Mouse (Mus musculus) kidney, postnatal 0 days (tissue): ENCODE measurements at regions not wholly inside any gene's neighbourhood (a gene's known extent, or its start where the extent isn't known, plus 50 kb on each side); places are given as distances from the start of the nearest gene placed in this dataset.

Experiments
- ATAC-seq: fragments of 200-750 bp; cut with Nextera tagmentation; replicated peaks from 2 replicates; pipeline ENCODE4 v1.8.0; 2017; ENCODE audit warnings: low read depth, moderate number of reproducible peaks, moderate TSS enrichment, moderate library complexity; ENCODE audit not compliant: low FRiP score
- DNase-seq: peaks from one replicate; pipeline ENCODE4 v3.0.0-alpha.2; 2016; ENCODE audit warnings: low spot score
- H3K27ac ChIP-seq: fragments of 300-500 bp; sonication (generic); 2 replicates; pipeline ENCODE4 v1.5.1; 2014; ENCODE audit warnings: mild to moderate bottlenecking
- H3K27me3 ChIP-seq: fragments of 300-500 bp; sonication (generic); 2 replicates; pipeline ENCODE4 v1.6.1; 2014; ENCODE audit warnings: low read length, mixed read lengths; ENCODE audit not compliant: insufficient read depth
- H3K36me3 ChIP-seq: fragments of 300-500 bp; sonication (generic); 2 replicates; pipeline ENCODE4 v1.6.1; 2014; ENCODE audit warnings: low read length, mixed read lengths; ENCODE audit not compliant: insufficient read depth
- H3K4me1 ChIP-seq: fragments of 300-500 bp; sonication (generic); replicated peaks from 2 replicates; pipeline ENCODE4 v1.6.1; 2014; ENCODE audit warnings: antibody characterized with exemption, low read length, mixed read lengths; ENCODE audit not compliant: insufficient read depth
- H3K4me2 ChIP-seq: fragments of 300-500 bp; sonication (generic); 2 replicates; pipeline ENCODE4 v1.6.1; 2014; ENCODE audit warnings: mild to moderate bottlenecking, low read length, moderate library complexity, mixed read lengths
- H3K4me3 ChIP-seq: fragments of 300-500 bp; sonication (generic); replicated peaks from 2 replicates; pipeline ENCODE4 v1.5.1; 2014; ENCODE audit warnings: low read depth, low read length
- H3K9ac ChIP-seq: fragments of 300-500 bp; sonication (generic); 2 replicates; pipeline ENCODE4 v1.6.1; 2014; ENCODE audit warnings: low read depth, low read length
- H3K9me3 ChIP-seq: fragments of 300-500 bp; sonication (generic); replicated peaks from 2 replicates; pipeline ENCODE4 v1.6.1; 2016; ENCODE audit warnings: low read length, inconsistent platforms, mixed read lengths
- CTCF ChIP-seq: IDR thresholded peaks from 2 replicates; pipeline ENCODE4 v1.5.1; 2016; ENCODE audit warnings: antibody characterized with exemption, low read depth, mild to moderate bottlenecking, moderate library complexity
- WGBS: fragments of 180-500 bp; shearing (Covaris S2); extraction: QIAGEN DNeasy Blood & Tissue Kit; methylation state at CpG from one replicate; pipeline ENCODE4 v1.1.7; 2014; 5-methylcytosine and 5-hydroxymethylcytosine counted together

DNA sequence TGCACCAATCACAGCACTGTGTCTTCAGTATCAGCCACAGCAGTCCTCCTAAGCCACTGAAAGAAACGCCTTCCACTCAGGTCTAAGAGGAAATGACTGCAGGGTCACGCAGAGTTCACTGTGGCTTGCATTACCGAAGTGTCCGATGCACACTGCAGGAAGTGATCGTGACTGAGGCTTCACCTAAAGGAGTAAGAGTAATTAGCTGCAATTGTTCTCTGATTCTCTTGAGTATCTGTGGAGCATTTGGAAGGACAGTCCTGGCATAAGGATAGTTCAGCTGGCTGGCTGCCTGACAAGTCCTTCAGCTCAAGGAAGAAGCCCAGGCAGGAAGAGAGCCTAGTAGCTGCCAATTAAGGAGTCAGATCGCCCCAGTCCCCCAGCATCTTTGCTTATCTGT is 252.2 kb upstream of the Rpl38 start:
- peak; percentile 22 for DNase-seq
- Histone ChIP-seq H3K27ac (no peak overlapping the region), H3K27me3 (no peaks in the 10 kb centered on the region), H3K36me3 (no peaks in the 10 kb centered on the region), H3K4me3 (no peak overlapping the region), H3K9me3 (no peaks in the 10 kb centered on the region), H3K4me1 (no peaks in the 10 kb centered on the region), H3K4me2 (no peak overlapping the region), H3K9ac (no peak overlapping the region)
- no peak for TF ChIP-seq CTCF
- WGBS = 51% methylated on average over 6 of the region's 6 CpGs
- ATAC-seq = no peak

DNA sequence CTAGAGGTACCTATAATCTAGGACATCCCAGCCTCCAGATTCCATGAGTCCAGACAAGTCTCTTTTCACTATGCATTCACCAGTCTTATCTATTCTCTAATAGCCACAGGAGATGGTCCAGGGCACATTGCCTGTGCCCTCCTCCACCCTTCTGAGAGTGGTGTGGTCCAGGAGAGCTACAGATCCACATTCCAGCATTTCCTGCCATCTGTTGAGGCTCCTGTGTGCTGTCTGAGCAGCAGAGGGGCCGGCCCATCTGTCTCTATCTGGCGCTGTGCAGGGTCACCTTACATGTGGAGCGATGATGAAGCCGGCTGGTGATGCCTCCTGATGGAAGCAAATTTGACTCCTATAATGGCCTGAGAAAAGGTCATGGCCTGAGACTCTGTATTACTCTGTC is 263.9 kb upstream of the Rpl38 start:
- Histone ChIP-seq H3K27me3 (no peaks in the 10 kb centered on the region), H3K36me3 (no peaks in the 10 kb centered on the region), H3K27ac (no peak overlapping the region), H3K4me3 (no peak overlapping the region), H3K9me3 (no peaks in the 10 kb centered on the region), H3K9ac (no peak overlapping the region), H3K4me2 (no peak overlapping the region), H3K4me1 (no peaks in the 10 kb centered on the region)
- DNase-seq (peak; percentile 22), ATAC-seq (no peak)
- no peak for TF ChIP-seq CTCF
- 23% methylated on average over 4 of the region's 4 CpGs for WGBS

DNA sequence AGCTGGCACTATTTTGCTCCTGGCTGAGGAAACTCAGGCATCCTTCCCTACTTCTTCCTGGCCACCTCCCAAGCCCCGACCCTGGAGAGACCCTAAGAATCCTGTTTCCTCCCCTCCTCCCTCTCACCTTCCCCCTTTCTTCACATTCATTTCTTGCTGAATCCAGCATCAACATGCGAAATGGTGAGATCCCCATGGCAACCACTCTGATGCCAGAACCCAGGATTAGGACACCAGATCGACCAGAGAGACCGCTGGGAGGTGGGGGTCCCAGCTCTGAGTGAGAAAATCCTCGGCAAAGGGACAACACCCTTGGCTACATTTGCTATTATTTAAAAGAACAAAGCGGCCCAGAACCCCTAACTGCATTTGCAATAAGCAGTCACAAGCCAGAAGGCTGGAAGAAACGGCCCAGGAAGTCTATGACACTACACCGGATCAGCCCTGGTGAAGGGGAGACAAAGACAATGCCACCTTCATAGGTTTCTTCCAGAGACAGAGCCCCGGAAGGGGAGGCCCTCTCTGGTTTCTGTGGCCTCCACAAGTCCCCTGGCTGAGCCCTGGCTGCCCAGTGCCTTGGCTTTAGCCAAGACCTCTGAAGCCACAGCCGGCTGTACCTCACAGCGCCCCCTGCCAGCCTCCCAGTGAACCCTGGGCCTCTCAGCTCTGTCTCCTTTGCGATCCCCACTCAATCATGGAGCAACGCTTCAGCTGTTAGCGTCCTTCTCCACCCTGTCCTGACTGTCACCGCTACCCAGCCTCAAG is 265.6 kb upstream of the Rpl38 start:
- ATAC-seq (no peak), DNase-seq (peak; percentile 38)
- Histone ChIP-seq H3K4me1 (no peaks in the 10 kb centered on the region), H3K9ac (no peak overlapping the region), H3K4me2 (no peak overlapping the region), H3K36me3 (no peaks in the 10 kb centered on the region), H3K27me3 (no peaks in the 10 kb centered on the region), H3K27ac (no peak overlapping the region), H3K9me3 (no peaks in the 10 kb centered on the region), H3K4me3 (no peak overlapping the region)
- TF ChIP-seq CTCF = peak; percentile 52
- WGBS = 41% methylated on average over 15 of the region's 15 CpGs

DNA sequence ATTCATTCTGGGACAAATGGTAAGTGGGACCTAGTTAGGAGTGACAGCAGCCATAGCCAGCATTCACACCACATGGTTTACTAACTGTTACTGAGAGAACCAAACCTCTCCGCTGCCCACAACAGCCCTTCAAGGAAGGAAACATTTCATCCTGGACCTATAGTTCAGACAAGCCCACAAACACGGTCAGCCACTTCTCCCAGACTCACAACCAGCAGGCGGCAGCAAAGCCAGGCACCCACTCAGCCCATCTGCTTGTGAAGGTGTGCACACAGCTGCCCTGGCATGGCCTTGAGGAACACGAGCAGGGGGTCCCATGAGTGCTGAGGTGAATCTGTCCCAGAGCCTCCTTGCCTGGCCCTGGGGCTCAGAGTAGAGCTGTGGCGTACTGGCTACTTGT is 267.6 kb upstream of the Rpl38 start:
- no peak overlapping the region for H3K9ac ChIP-seq
- no peaks in the 10 kb centered on the region for H3K27me3 ChIP-seq
- no peak for ATAC-seq
- no peak overlapping the region for H3K27ac ChIP-seq
- H3K4me3 ChIP-seq = no peak overlapping the region
- no peaks in the 10 kb centered on the region for H3K9me3 ChIP-seq
- 46% methylated on average over 5 of the region's 5 CpGs for WGBS
- H3K4me2 ChIP-seq = no peak overlapping the region
- TF ChIP-seq CTCF = peak; percentile 62
- no peak for DNase-seq
- no peaks in the 10 kb centered on the region for H3K4me1 ChIP-seq
- no peaks in the 10 kb centered on the region for H3K36me3 ChIP-seq

DNA sequence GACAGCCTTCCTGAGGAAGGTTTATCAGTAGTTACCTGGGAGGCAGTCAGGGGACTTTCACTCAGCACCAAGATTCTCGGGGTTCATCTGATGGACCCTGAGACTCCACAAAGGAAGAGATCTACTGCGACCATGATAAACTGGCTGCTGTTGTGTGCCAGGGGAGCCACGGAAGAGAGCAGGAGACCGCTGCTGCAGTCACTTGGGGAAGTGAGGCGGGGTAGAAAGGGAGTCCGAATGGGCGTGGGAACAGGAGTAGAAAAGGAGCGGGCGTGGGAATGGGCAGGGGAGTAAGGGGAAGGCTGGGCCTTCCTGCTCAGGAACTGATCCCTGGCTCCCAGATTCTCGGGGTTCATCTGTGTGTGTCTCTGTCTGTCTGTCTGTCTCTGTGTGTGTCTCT is 276.2 kb upstream of the Rpl38 start:
- no peak overlapping the region for H3K4me2 ChIP-seq
- H3K4me3 ChIP-seq = no peak overlapping the region
- H3K27me3 ChIP-seq = no peaks in the 10 kb centered on the region
- TF ChIP-seq CTCF = no peak
- no peak overlapping the region for H3K27ac ChIP-seq
- no peaks in the 10 kb centered on the region for H3K36me3 ChIP-seq
- 51% methylated on average over 10 of the region's 10 CpGs for WGBS
- no peak overlapping the region for H3K9ac ChIP-seq
- no peak for ATAC-seq
- no peak for DNase-seq
- H3K4me1 ChIP-seq = no peaks in the 10 kb centered on the region
- H3K9me3 ChIP-seq = no peaks in the 10 kb centered on the region

DNA sequence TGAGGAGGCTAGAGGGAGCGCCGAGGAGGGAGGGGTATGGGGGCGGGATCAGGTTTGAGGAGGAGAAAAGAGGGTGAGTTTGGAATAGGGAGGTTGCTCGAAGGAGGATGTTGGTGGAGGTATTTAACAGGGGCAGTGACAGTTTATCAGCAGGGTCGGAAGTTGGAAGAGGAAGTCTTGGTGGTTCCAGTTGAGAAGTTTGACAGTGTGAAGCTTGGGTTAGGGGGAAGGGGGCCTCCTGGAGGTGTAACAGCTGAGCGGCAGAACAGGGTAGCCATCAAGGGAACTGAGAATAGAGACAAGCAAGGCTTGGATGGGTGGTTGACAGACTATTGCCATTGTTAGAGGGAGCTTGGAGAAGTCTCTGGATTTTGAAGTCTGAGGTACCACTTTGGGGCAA is 276.8 kb upstream of the Rpl38 start:
- no peak for ATAC-seq
- no peak for DNase-seq
- H3K4me2 ChIP-seq = no peak overlapping the region
- no peaks in the 10 kb centered on the region for H3K36me3 ChIP-seq
- H3K27me3 ChIP-seq = no peaks in the 10 kb centered on the region
- no peak overlapping the region for H3K9ac ChIP-seq
- H3K4me1 ChIP-seq = no peaks in the 10 kb centered on the region
- H3K27ac ChIP-seq = no peak overlapping the region
- 39% methylated on average over 6 of the region's 6 CpGs for WGBS
- no peak overlapping the region for H3K4me3 ChIP-seq
- no peaks in the 10 kb centered on the region for H3K9me3 ChIP-seq
- no peak for TF ChIP-seq CTCF

DNA sequence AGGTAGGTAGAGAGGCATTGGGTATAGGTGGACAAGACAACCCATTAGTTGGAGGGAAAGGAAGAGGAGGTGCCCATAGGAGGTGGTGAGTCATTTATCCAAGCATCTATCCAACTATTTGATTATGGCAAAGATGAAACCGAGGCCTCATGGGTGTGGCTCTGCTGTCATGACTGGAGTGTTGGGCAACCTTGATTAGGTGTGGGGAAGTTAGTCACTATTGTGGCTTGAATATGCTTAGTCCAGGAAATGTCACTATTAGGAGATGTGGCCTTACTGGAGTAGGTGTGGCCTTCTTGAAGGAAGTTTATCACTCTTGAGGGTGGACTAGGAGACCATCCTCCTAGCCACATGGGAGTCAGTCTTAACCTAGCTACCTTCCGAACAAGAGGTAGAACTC is 281.2 kb upstream of the Rpl38 start:
- Histone ChIP-seq H3K9ac (no peak overlapping the region), H3K27me3 (no peaks in the 10 kb centered on the region), H3K27ac (no peak overlapping the region), H3K4me3 (no peak overlapping the region), H3K9me3 (no peaks in the 10 kb centered on the region), H3K36me3 (no peaks in the 10 kb centered on the region), H3K4me2 (no peak overlapping the region), H3K4me1 (no peaks in the 10 kb centered on the region)
- TF ChIP-seq CTCF = no peak
- no peak for DNase-seq
- WGBS = 88% methylated on average over 2 of the region's 2 CpGs
- no peak for ATAC-seq
